Mouse (Mus musculus) neural tube, embryonic 14.5 days (tissue): ENCODE data around the gene Zfp691. TPM values are rescaled to one million over a fixed set of nuclear protein-coding genes. Genes with fewer than 3 reads are reported as not detected.

Experiments used
- ATAC-seq: fragments of 200-750 bp; cut with Nextera tagmentation; 2 replicates; pipeline ENCODE4 v1.8.0; 2017; ENCODE audit warnings: low read depth, mild to moderate bottlenecking, moderate TSS enrichment, moderate library complexity
- H3K27ac ChIP-seq: fragments of 300-500 bp; sonication (generic); 2 replicates; pipeline ENCODE4 v1.5.1; 2014; ENCODE audit warnings: low read depth, mild to moderate bottlenecking, control low read depth, low read length, moderate library complexity, mixed read lengths
- H3K27me3 ChIP-seq: fragments of 300-500 bp; sonication (generic); 2 replicates; pipeline ENCODE4 v1.6.1; 2014; ENCODE audit warnings: low read length; ENCODE audit not compliant: control insufficient read depth, insufficient read depth
- H3K36me3 ChIP-seq: fragments of 300-500 bp; sonication (generic); 2 replicates; pipeline ENCODE4 v1.6.1; 2014; ENCODE audit warnings: low read length, mixed read lengths; ENCODE audit not compliant: control insufficient read depth, insufficient read depth
- H3K4me1 ChIP-seq: fragments of 300-500 bp; sonication (generic); 2 replicates; pipeline ENCODE4 v1.6.1; 2014; ENCODE audit warnings: low read length; ENCODE audit not compliant: control insufficient read depth, insufficient read depth
- H3K4me2 ChIP-seq: fragments of 300-500 bp; sonication (generic); 2 replicates; pipeline ENCODE4 v1.6.1; 2014; ENCODE audit warnings: mild to moderate bottlenecking, low read depth, low read length, control low read depth
- H3K4me3 ChIP-seq: fragments of 300-500 bp; sonication (generic); 2 replicates; pipeline ENCODE4 v1.5.1; 2014; ENCODE audit warnings: low read depth, low read length, control low read depth, mixed read lengths
- H3K9ac ChIP-seq: fragments of 300-500 bp; sonication (generic); replicated peaks from 2 replicates; pipeline ENCODE4 v1.6.1; 2014; ENCODE audit warnings: low read depth, mild to moderate bottlenecking, control low read depth, low read length, mixed read lengths
- H3K9me3 ChIP-seq: fragments of 300-500 bp; sonication (generic); 2 replicates; pipeline ENCODE4 v1.6.1; 2016; ENCODE audit warnings: low read length; ENCODE audit not compliant: control insufficient read depth
- WGBS: fragments of 180-500 bp; shearing (Covaris S2); extraction: QIAGEN DNeasy Blood & Tissue Kit; methylation state at CpG from one replicate; pipeline ENCODE4 v1.1.7; 2014; 5-methylcytosine and 5-hydroxymethylcytosine counted together
- microRNA counts: library from miRNA; unstranded; fragments of <30 nt; microRNA quantifications from one replicate; lab custom pipeline; 2016
- microRNA-seq: library from miRNA; unstranded; fragments of <30 nt; microRNA quantifications from one replicate; pipeline ENCODE4, GENCODE M21; 2016
- polyA plus RNA-seq: library from polyadenylated mRNA; unstranded; fragments of >200 nt; fragmentation: Nextera tagmentation; extraction: Ambion mirVana; gene quantifications from 2 replicates; pipeline ENCODE4 v1.2.1, GENCODE M21; 2014

Zfp691 gene
- polyA plus RNA-seq, 1 experiment from 2014 or later: 6.1 TPM

- Histone ChIP-seq H3K27me3 (no peaks in the 10 kb centered on the region), H3K4me3 (no peak overlapping the region), H3K27ac (no peak overlapping the region), H3K9me3 (no peaks in the 10 kb centered on the region), H3K36me3 (no peaks in the 10 kb centered on the region), H3K9ac (no peak overlapping the region), H3K4me2 (no peak overlapping the region), H3K4me1 (no peaks in the 10 kb centered on the region)
- ATAC-seq: no peak
- WGBS: 61% methylated on average over 2 of the region's 2 CpGs
Observed at GRCm38 (mm10) chr4:119124771-119125273, 49.2 kb downstream of the Zfp691 start.

- Histone ChIP-seq H3K4me2 (no peak overlapping the region), H3K27me3 (no peaks in the 10 kb centered on the region)
Observed at GRCm38 (mm10) chr4:119121249-119121648, 52.7 kb downstream of the Zfp691 start.

GRCm38 (mm10) chr4:119120095-119120494 is 53.9 kb downstream of the Zfp691 start:
- no peak for ATAC-seq
- no peaks in the 10 kb centered on the region for H3K9me3 ChIP-seq
- no peaks in the 10 kb centered on the region for H3K4me1 ChIP-seq
- 77% methylated on average over 6 of the region's 6 CpGs for WGBS
- no peaks in the 10 kb centered on the region for H3K36me3 ChIP-seq
- no peak overlapping the region for H3K4me3 ChIP-seq
- H3K4me2 ChIP-seq: no peak overlapping the region
- no peak overlapping the region for H3K9ac ChIP-seq
- no peaks in the 10 kb centered on the region for H3K27me3 ChIP-seq
- H3K27ac ChIP-seq: no peak overlapping the region

More at GRCm38 (mm10) chr4:119121249-119121648, 52.7 kb downstream of the Zfp691 start:
- Histone ChIP-seq H3K36me3 (no peaks in the 10 kb centered on the region), H3K9me3 (no peaks in the 10 kb centered on the region), H3K4me3 (no peak overlapping the region), H3K4me1 (no peaks in the 10 kb centered on the region), H3K27ac (no peak overlapping the region), H3K9ac (no peak overlapping the region)
- no peak; the same call in 1 of the 2 replicates for ATAC-seq
- whole genome bisulfite sequencing: 43% methylated on average over 4 of the region's 4 CpGs

MicroRNAs within 50 kb of the gene (microRNA counts, 519-probe panel; counts per million panel counts)
- not detected for microRNA mmu-miR-1957 (lab: Ali Mortazavi, UCI)

Small RNA genes within 50 kb of the gene (microRNA-seq; reads per million reads assigned to microRNA genes)
- gene Mir1957a: not detected

Other genes starting within 250 kb of the Zfp691 start
- gene Olfr1328, start 235.6 kb downstream of the Zfp691 start, polyA plus RNA-seq: not detected in 2 replicates
- gene Lao1, start 212.6 kb downstream of the Zfp691 start, polyA plus RNA-seq: not detected in 2 replicates
- 61.8 and 83.3 TPM in 2 replicates for gene Slc2a1, start 65.5 kb downstream of the Zfp691 start, polyA plus RNA-seq
- 1.1 and 1.2 TPM in 2 replicates for gene Ermap, start 15.8 kb upstream of the Zfp691 start, polyA plus RNA-seq
- 230 and 254 TPM in 2 replicates for gene Svbp, start 21.1 kb upstream of the Zfp691 start, polyA plus RNA-seq
- gene Tmem269, start 44.0 kb upstream of the Zfp691 start, polyA plus RNA-seq: 0.78 TPM in 1 of 2 replicates, not detected in the other
- 19.2 and 30.1 TPM in 2 replicates for gene AU022252, start 58.5 kb upstream of the Zfp691 start, polyA plus RNA-seq
- gene P3h1, start 58.7 kb upstream of the Zfp691 start, polyA plus RNA-seq: 9.1 and 15.3 TPM in 2 replicates
- gene Cldn19, start 81.2 kb upstream of the Zfp691 start, polyA plus RNA-seq: 0.75 and 0.79 TPM in 2 replicates
- 976 and 994 TPM in 2 replicates for gene Ybx1, start 120.4 kb upstream of the Zfp691 start, polyA plus RNA-seq
- 48.0 and 49.7 TPM in 2 replicates for gene Ppih, start 146.4 kb upstream of the Zfp691 start, polyA plus RNA-seq
- 24.9 and 26.6 TPM in 2 replicates for gene Ccdc30, start 241.3 kb upstream of the Zfp691 start, polyA plus RNA-seq
- 22.4 and 27.6 TPM in 2 replicates for gene Ppcs, start 248.2 kb upstream of the Zfp691 start, polyA plus RNA-seq
- 0.32 TPM in 1 of 2 replicates, not detected in the other for gene Zmynd12, start 248.6 kb upstream of the Zfp691 start, polyA plus RNA-seq